Mouse (Mus musculus): ENCODE data around the gene Impdh1. TPM values are rescaled to one million over a fixed set of nuclear protein-coding genes. Genes with fewer than 3 reads are reported as not detected.
"Not testable (repeated sequence)": the region's sequence is repeated elsewhere in the genome, so short reads cannot be mapped to it uniquely, and the experiment has no call there.

The Impdh1 gene
- polyA plus RNA-seq, 1 experiment from 2014 or later = 37.6 TPM

GRCm38 (mm10) chr6:29174368-29174767, 41.8 kb downstream of the Impdh1 start:
- 30% methylated on average over 7 of the region's 7 CpGs for WGBS
- Histone ChIP-seq H3K27ac (no peak overlapping the region), H3K9ac (no peak overlapping the region), H3K4me1 (peaks cover 28% of the 10 kb centered on the region), H3K36me3 (ENCODE audit: poor library complexity, severe bottlenecking) (no peaks in the 10 kb centered on the region), H3K4me2 (no peak overlapping the region), H3K9me3 (replicated peaks) (no peaks in the 10 kb centered on the region), H3K27me3 (peaks cover 78% of the 10 kb centered on the region), H3K4me3 (no peak overlapping the region)
- ATAC-seq = no peak

GRCm38 (mm10) chr6:29170952-29171388, 45.2 kb downstream of the Impdh1 start:
- Histone ChIP-seq H3K27me3 (peaks cover 83% of the 10 kb centered on the region), H3K4me1 (peaks cover 20% of the 10 kb centered on the region), H3K27ac (no peak overlapping the region), H3K4me3 (peak overlapping the region; percentile 58), H3K36me3 (ENCODE audit: poor library complexity, severe bottlenecking) (no peaks in the 10 kb centered on the region), H3K9ac (peak overlapping the region; percentile 73), H3K4me2 (peak overlapping the region; percentile 94), H3K9me3 (replicated peaks) (no peaks in the 10 kb centered on the region)
- under 1% methylated on average over 38 of the region's 40 CpGs for WGBS
- peak; percentile 77 for ATAC-seq

GRCm38 (mm10) chr6:29170063-29170921, 45.9 kb downstream of the Impdh1 start:
- Histone ChIP-seq H3K9me3 (replicated peaks) (no peaks in the 10 kb centered on the region), H3K4me1 (peaks cover 20% of the 10 kb centered on the region), H3K27ac (no peak overlapping the region), H3K36me3 (ENCODE audit: poor library complexity, severe bottlenecking) (no peaks in the 10 kb centered on the region), H3K9ac (peak overlapping the region; percentile 73), H3K4me2 (peak overlapping the region; percentile 94), H3K4me3 (peak overlapping the region; percentile 58), H3K27me3 (peaks cover 79% of the 10 kb centered on the region)
- peak; percentile 70 for ATAC-seq
- under 1% methylated on average over 63 of the region's 63 CpGs for WGBS

GRCm38 (mm10) chr6:29169675-29170062, 46.5 kb downstream of the Impdh1 start:
- peak overlapping the region; percentile 58 for H3K4me3 ChIP-seq
- no peaks in the 10 kb centered on the region for H3K9me3 ChIP-seq (replicated peaks)
- H3K27ac ChIP-seq = no peak overlapping the region
- H3K9ac ChIP-seq = peak overlapping the region; percentile 73
- 12% methylated on average over 12 of the region's 12 CpGs for WGBS
- peaks cover 20% of the 10 kb centered on the region for H3K4me1 ChIP-seq
- H3K4me2 ChIP-seq = peak overlapping the region; percentile 94
- H3K36me3 ChIP-seq (ENCODE audit: poor library complexity, severe bottlenecking) = no peaks in the 10 kb centered on the region
- 0 out of 2 replicates have a peak, but pooled peaks have one; percentile 3 for ATAC-seq
- H3K27me3 ChIP-seq = peaks cover 77% of the 10 kb centered on the region

- peaks cover 69% of the 10 kb centered on the region for H3K27me3 ChIP-seq
- H3K4me1 ChIP-seq = peaks cover 22% of the 10 kb centered on the region
- 51% methylated on average over 2 of the region's 2 CpGs for WGBS
- H3K36me3 ChIP-seq (ENCODE audit: poor library complexity, severe bottlenecking) = no peaks in the 10 kb centered on the region
- no peak overlapping the region for H3K4me2 ChIP-seq
- H3K27ac ChIP-seq = no peak overlapping the region
- H3K9me3 ChIP-seq (replicated peaks) = no peaks in the 10 kb centered on the region
- no peak for ATAC-seq
- no peak overlapping the region for H3K4me3 ChIP-seq
- no peak overlapping the region for H3K9ac ChIP-seq
These were observed 47.3 kb downstream of the Impdh1 start for GRCm38 (mm10) chr6:29168871-29169270.

GRCm38 (mm10) chr6:29166196-29166595, 50.0 kb downstream of the Impdh1 start:
- H3K27me3 ChIP-seq = peaks cover 46% of the 10 kb centered on the region
- peak; percentile 34 for ATAC-seq
- H3K4me2 ChIP-seq = no peak overlapping the region
- no peak overlapping the region for H3K9ac ChIP-seq
- H3K27ac ChIP-seq = no peak overlapping the region
- H3K36me3 ChIP-seq (ENCODE audit: poor library complexity, severe bottlenecking) = no peaks in the 10 kb centered on the region
- H3K9me3 ChIP-seq (replicated peaks) = no peaks in the 10 kb centered on the region
- WGBS = 25% methylated on average over 1 of the region's 1 CpGs
- peaks cover 32% of the 10 kb centered on the region for H3K4me1 ChIP-seq
- H3K4me3 ChIP-seq = no peak overlapping the region

GRCm38 (mm10) chr6:29164314-29165244, 51.6 kb downstream of the Impdh1 start, which contains the start of gene Rbm28:
TSS of gene Rbm28 (minus strand) at chr6:29165006.
- Histone ChIP-seq H3K9ac (peak within 1 kb of the TSS; percentile 80), H3K36me3 (ENCODE audit: poor library complexity, severe bottlenecking) (peaks cover 4% of the 10 kb centered on the region), H3K9me3 (replicated peaks) (no peaks in the 10 kb centered on the region), H3K4me3 (peak within 1 kb of the TSS; percentile 78), H3K27me3 (peaks cover 30% of the 10 kb centered on the region), H3K4me2 (peak within 1 kb of the TSS; percentile 88), H3K4me1 (peaks cover 17% of the 10 kb centered on the region), H3K27ac (no peak within 1 kb of the TSS)
- ATAC-seq = peak; percentile 90
- WGBS = 8% methylated on average over 42 of the region's 42 CpGs

- not testable (repeated sequence) for H3K9me3 ChIP-seq (replicated peaks); H3K27me3 ChIP-seq; H3K4me3 ChIP-seq; ATAC-seq; H3K27ac ChIP-seq; H3K9ac ChIP-seq; H3K4me2 ChIP-seq
- WGBS = 96% methylated on average over 5 of the region's 5 CpGs
- Histone ChIP-seq H3K36me3 (ENCODE audit: poor library complexity, severe bottlenecking) (peaks cover 37% of the 10 kb centered on the region), H3K4me1 (peaks cover 17% of the 10 kb centered on the region)
These were observed 54.9 kb downstream of the Impdh1 start for GRCm38 (mm10) chr6:29161291-29161690.

GRCm38 (mm10) chr6:29160786-29161185, 55.4 kb downstream of the Impdh1 start:
- 94% methylated on average over 2 of the region's 2 CpGs for WGBS
- Histone ChIP-seq H3K27me3 (0 out of 2 replicates have a peak, but pooled peaks cover 3% of the 10 kb centered on the region), H3K36me3 (ENCODE audit: poor library complexity, severe bottlenecking) (peaks cover 42% of the 10 kb centered on the region), H3K4me2 (no peak overlapping the region), H3K9ac (no peak overlapping the region), H3K27ac (no peak overlapping the region), H3K4me1 (peaks cover 17% of the 10 kb centered on the region), H3K9me3 (replicated peaks) (no peaks in the 10 kb centered on the region), H3K4me3 (no peak overlapping the region)
- ATAC-seq = no peak

GRCm38 (mm10) chr6:29156326-29156725, 59.8 kb downstream of the Impdh1 start:
- no peak overlapping the region for H3K4me2 ChIP-seq
- peaks cover 82% of the 10 kb centered on the region for H3K36me3 ChIP-seq (ENCODE audit: poor library complexity, severe bottlenecking)
- no peaks in the 10 kb centered on the region for H3K27me3 ChIP-seq
- H3K27ac ChIP-seq = no peak overlapping the region
- 92% methylated on average over 5 of the region's 5 CpGs for WGBS
- H3K4me1 ChIP-seq = no peaks in the 10 kb centered on the region
- H3K9me3 ChIP-seq (replicated peaks) = no peaks in the 10 kb centered on the region
- H3K9ac ChIP-seq = no peak overlapping the region
- H3K4me3 ChIP-seq = no peak overlapping the region
- ATAC-seq = no peak
